Mouse (Mus musculus) midbrain, embryonic 14.5 days (tissue): Measurements from ENCODE around the gene AY358078. TPM values are rescaled to one million over a fixed set of nuclear protein-coding genes. Genes with fewer than 3 reads are reported as not detected.
"Not testable (repeated sequence)": the region's sequence is repeated elsewhere in the genome, so short reads cannot be mapped to it uniquely, and the experiment has no call there.

Experiments
- ATAC-seq: fragments of 200-750 bp; cut with Nextera tagmentation; 2 replicates; pipeline ENCODE4 v1.8.0; 2017; ENCODE audit warnings: moderate number of reproducible peaks, moderate library complexity; ENCODE audit not compliant: low FRiP score, low TSS enrichment
- DNase-seq: peaks from one replicate; pipeline ENCODE4 v3.0.0-alpha.2; 2015
- H3K27ac ChIP-seq: fragments of 300-500 bp; sonication (generic); replicated peaks from 2 replicates; pipeline ENCODE4 v1.5.1; 2014; ENCODE audit warnings: mild to moderate bottlenecking, low read depth, low read length, moderate library complexity
- H3K27me3 ChIP-seq: fragments of 300-500 bp; sonication (generic); 2 replicates; pipeline ENCODE4 v1.6.1; 2014; ENCODE audit warnings: low read length, control low read depth, mixed read lengths; ENCODE audit not compliant: control insufficient read depth, insufficient read depth
- H3K36me3 ChIP-seq: fragments of 300-500 bp; sonication (generic); 2 replicates; pipeline ENCODE4 v1.6.1; 2014; ENCODE audit warnings: low read length, control low read depth; ENCODE audit not compliant: control insufficient read depth, insufficient read depth
- H3K4me1 ChIP-seq: fragments of 300-500 bp; sonication (generic); 2 replicates; pipeline ENCODE4 v1.6.1; 2014; ENCODE audit warnings: mild to moderate bottlenecking, antibody characterized with exemption, low read length, control low read depth; ENCODE audit not compliant: control insufficient read depth, insufficient read depth
- H3K4me2 ChIP-seq: fragments of 300-500 bp; sonication (generic); 2 replicates; pipeline ENCODE4 v1.6.1; 2014; ENCODE audit warnings: mild to moderate bottlenecking, low read length, moderate library complexity
- H3K4me3 ChIP-seq: fragments of 300-500 bp; sonication (generic); replicated peaks from 2 replicates; pipeline ENCODE4 v1.5.1; 2014; ENCODE audit warnings: low read depth, low read length
- H3K9ac ChIP-seq: fragments of 300-500 bp; sonication (generic); replicated peaks from 2 replicates; pipeline ENCODE4 v1.6.1; 2014; ENCODE audit warnings: mild to moderate bottlenecking, low read length, moderate library complexity
- H3K9me3 ChIP-seq: fragments of 300-500 bp; sonication (generic); 2 replicates; pipeline ENCODE4 v1.6.1; 2016; ENCODE audit warnings: low read length, control low read depth, mixed read lengths; ENCODE audit not compliant: control insufficient read depth
- whole genome bisulfite sequencing: fragments of 180-500 bp; shearing (Covaris S2); extraction: QIAGEN DNeasy Blood & Tissue Kit; methylation state at CpG from one replicate; pipeline ENCODE4 v1.1.7; 2014; 5-methylcytosine and 5-hydroxymethylcytosine counted together
- polyA plus RNA-seq: library from polyadenylated mRNA; unstranded; fragments of >200 nt; fragmentation: Nextera tagmentation; extraction: Ambion mirVana; gene quantifications from 2 replicates; pipeline ENCODE4 v1.2.1, GENCODE M21; 2014

AY358078 gene
- not detected in 2 replicates for polyA plus RNA-seq

DNA sequence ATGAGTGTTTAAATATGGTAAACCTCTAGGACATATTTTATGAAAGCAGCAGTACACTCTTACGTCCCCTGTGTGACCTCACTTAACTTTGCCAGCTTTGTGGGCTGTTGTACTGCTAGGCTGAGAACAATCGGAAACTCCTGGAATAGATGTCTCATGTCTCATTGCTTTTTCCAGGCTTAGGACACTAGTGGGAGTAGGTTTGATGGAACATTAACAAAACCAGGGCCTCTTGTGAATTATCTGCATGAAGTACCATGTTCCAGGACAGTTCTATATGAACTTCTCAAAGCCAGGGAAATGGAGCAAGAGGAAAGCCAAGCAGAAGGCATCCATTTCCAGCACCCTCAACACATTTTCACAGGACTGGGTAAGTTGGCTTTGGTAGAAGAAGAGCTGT lies at the start of gene AY358078:
Gene AY358078, plus strand, starts transcription at position 301 of the 400 bp plus-strand sequence.
- Histone ChIP-seq H3K27me3 (no peaks in the 10 kb centered on the region), H3K4me2 (no peak within 1 kb of the TSS), H3K36me3 (no peaks in the 10 kb centered on the region), H3K4me1 (no peaks in the 10 kb centered on the region), H3K9me3 (no peaks in the 10 kb centered on the region), H3K4me3 (no peak within 1 kb of the TSS), H3K27ac (no peak within 1 kb of the TSS), H3K9ac (no peak within 1 kb of the TSS)
- DNase-seq (no peak), ATAC-seq (no peak)
- 91% methylated on average over 2 of the region's 2 CpGs for WGBS

DNA sequence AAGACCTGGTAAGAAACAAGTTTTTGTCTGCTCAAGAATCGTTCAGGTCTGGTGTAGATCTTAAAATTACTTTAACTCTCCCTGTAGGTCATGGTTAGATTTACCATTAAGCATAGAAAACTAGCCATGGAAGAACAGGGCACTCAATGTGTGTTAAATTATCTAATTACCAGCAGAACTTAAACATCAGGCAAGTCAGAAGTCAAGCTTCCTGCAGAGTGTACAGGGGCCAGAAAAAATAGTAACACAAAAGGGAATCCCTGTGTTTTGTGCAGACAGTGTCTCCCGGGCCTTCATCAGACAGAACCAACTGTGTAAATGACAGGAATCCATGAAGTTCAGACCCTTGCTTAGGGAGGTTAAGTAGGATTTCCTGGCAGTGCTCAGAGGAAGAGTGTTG lies 43.9 kb upstream of the AY358078 start:
- H3K9ac ChIP-seq, result no peak overlapping the region
- H3K36me3 ChIP-seq, result no peaks in the 10 kb centered on the region
- no peaks in the 10 kb centered on the region for H3K4me1 ChIP-seq
- ATAC-seq (no peak), DNase-seq (no peak)
- H3K9me3 ChIP-seq, result no peaks in the 10 kb centered on the region
- no peak overlapping the region for H3K4me2 ChIP-seq
- no peak overlapping the region for H3K27ac ChIP-seq
- no peaks in the 10 kb centered on the region for H3K27me3 ChIP-seq
- WGBS, result 74% methylated on average over 2 of the region's 2 CpGs
- H3K4me3 ChIP-seq, result no peak overlapping the region

- H3K4me1 ChIP-seq, H3K4me2 ChIP-seq, H3K27ac ChIP-seq, H3K4me3 ChIP-seq, ATAC-seq, H3K9ac ChIP-seq, H3K36me3 ChIP-seq, H3K27me3 ChIP-seq, H3K9me3 ChIP-seq: not testable (repeated sequence)
- DNase-seq, result peak; percentile 7
- 97% methylated on average over 1 of the region's 1 CpGs for WGBS
Observed at GRCm38 (mm10) chr14:51771378-51771777, 28.5 kb upstream of the AY358078 start.

DNA sequence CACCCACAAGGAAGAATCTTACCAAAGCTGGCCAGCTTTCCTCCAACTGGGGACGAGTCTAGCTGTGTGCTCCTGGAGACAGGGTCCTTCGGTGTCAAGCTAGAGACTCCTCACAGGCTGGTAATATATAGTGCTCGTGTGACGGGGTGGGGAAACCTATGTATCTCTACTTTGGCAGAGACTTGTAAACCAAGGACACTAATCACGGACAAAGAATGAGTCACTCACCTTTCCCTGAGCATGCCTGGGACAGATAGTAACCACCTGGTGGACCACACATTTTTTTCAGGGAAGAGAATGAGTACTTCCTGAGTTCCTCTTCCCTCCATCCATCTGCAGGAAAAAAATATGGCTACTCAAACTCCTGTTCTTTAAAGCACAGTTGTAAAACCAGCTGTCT lies 26.4 kb upstream of the AY358078 start, which contains the start of gene Ang4:
Gene Ang4, minus strand, starts transcription at position 101 of the 400 bp plus-strand sequence.
- H3K36me3 ChIP-seq, result no peaks in the 10 kb centered on the region
- H3K4me2 ChIP-seq, result no peak within 1 kb of the TSS
- no peaks in the 10 kb centered on the region for H3K9me3 ChIP-seq
- 88% methylated on average over 5 of the region's 5 CpGs for WGBS
- no peaks in the 10 kb centered on the region for H3K4me1 ChIP-seq
- ATAC-seq (no peak), DNase-seq (no peak)
- H3K27me3 ChIP-seq, result no peaks in the 10 kb centered on the region
- H3K27ac ChIP-seq, result no peak within 1 kb of the TSS
- no peak within 1 kb of the TSS for H3K4me3 ChIP-seq
- no peak within 1 kb of the TSS for H3K9ac ChIP-seq

DNA sequence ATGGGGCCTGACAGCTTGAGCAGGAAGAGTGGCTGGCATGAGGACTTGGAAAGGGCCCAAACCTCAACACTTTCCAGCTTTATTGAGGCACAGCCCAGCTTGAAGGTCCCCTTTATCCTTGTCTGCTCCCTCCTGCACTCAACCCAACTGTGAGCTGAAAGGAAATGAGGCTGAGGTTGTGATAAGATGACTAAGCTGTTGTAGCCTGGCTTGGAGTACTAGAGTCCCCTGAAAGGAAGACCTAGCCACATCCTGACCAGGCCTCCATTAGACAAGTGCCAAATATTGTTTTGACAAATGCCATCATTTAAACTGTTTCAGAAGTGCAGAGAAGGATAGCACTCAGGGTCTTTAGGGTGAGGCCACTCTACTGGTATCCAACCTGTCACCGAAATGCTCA lies 22.1 kb upstream of the AY358078 start:
- WGBS, result 84% methylated on average over 1 of the region's 1 CpGs
- DNase-seq, result no peak
- no peaks in the 10 kb centered on the region for H3K9me3 ChIP-seq
- no peak overlapping the region for H3K9ac ChIP-seq
- no peak overlapping the region for H3K4me3 ChIP-seq
- H3K27ac ChIP-seq, result no peak overlapping the region
- no peaks in the 10 kb centered on the region for H3K27me3 ChIP-seq
- no peaks in the 10 kb centered on the region for H3K4me1 ChIP-seq
- H3K36me3 ChIP-seq, result no peaks in the 10 kb centered on the region
- no peak overlapping the region for H3K4me2 ChIP-seq
- ATAC-seq, result no peak

GRCm38 (mm10) chr14:51778865-51779481 lies 20.9 kb upstream of the AY358078 start:
- Histone ChIP-seq H3K27ac (no peak overlapping the region), H3K27me3 (no peaks in the 10 kb centered on the region), H3K4me1 (no peaks in the 10 kb centered on the region), H3K4me2 (no peak overlapping the region), H3K4me3 (no peak overlapping the region), H3K9ac (no peak overlapping the region), H3K9me3 (no peaks in the 10 kb centered on the region), H3K36me3 (no peaks in the 10 kb centered on the region)
- no peak for ATAC-seq
- no peak for DNase-seq
- WGBS, result 86% methylated on average over 4 of the region's 4 CpGs

GRCm38 (mm10) chr14:51786335-51786734 lies 13.5 kb upstream of the AY358078 start:
- WGBS, result 71% methylated on average over 4 of the region's 4 CpGs
- no peak overlapping the region for H3K4me2 ChIP-seq
- DNase-seq (no peak), ATAC-seq (no peak)
- no peak overlapping the region for H3K9ac ChIP-seq
- no peak overlapping the region for H3K27ac ChIP-seq
- no peaks in the 10 kb centered on the region for H3K27me3 ChIP-seq
- no peaks in the 10 kb centered on the region for H3K4me1 ChIP-seq
- no peak overlapping the region for H3K4me3 ChIP-seq
- no peaks in the 10 kb centered on the region for H3K9me3 ChIP-seq
- H3K36me3 ChIP-seq, result no peaks in the 10 kb centered on the region

DNA sequence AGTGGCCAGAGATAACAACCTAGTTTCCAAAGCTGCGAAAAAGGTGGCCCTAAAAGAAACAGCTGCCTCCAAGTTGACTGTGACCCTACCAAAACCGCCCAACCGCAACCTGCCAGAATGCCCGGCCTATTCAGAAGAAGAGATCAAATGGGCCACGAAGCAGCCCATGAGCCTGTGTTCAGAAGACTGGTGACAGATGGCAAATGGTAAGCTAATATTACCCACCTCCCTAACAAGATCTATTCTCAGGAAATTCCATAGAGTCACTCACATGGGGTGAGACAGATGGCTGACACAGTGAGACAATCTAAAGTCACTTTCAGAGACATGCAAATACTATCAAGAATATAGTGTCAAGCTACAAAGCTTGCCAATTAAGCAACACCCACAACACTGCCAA lies 12.8 kb upstream of the AY358078 start:
- ATAC-seq (no peak), DNase-seq (no peak)
- Histone ChIP-seq H3K4me1 (no peaks in the 10 kb centered on the region), H3K27me3 (no peaks in the 10 kb centered on the region), H3K9ac (no peak overlapping the region), H3K4me2 (no peak overlapping the region), H3K27ac (no peak overlapping the region), H3K36me3 (no peaks in the 10 kb centered on the region), H3K9me3 (no peaks in the 10 kb centered on the region), H3K4me3 (no peak overlapping the region)
- WGBS, result 65% methylated on average over 5 of the region's 5 CpGs

DNA sequence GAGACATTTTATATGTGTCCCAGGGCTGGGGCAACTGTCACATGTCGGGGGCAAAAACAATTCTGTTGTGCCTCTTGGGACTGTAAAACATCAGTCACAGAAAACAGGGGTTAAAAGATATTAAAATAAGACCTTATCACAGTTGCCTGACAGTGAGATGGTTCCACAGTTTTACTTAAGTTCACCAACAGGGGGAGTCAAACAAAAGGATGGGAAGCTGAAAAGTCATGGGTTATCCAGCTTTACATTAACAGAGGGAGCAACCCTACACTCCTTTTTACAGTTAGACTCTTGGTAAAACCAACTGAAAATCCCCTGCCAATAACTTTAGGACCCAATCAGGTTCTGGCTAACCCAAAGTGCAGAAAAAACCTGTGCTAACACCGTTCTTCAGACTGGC lies 10.7 kb upstream of the AY358078 start:
- 85% methylated on average over 2 of the region's 2 CpGs for whole genome bisulfite sequencing
- Histone ChIP-seq H3K27ac (no peak overlapping the region), H3K27me3 (no peaks in the 10 kb centered on the region), H3K36me3 (no peaks in the 10 kb centered on the region), H3K4me1 (no peaks in the 10 kb centered on the region), H3K4me2 (no peak overlapping the region), H3K9ac (no peak overlapping the region), H3K4me3 (no peak overlapping the region), H3K9me3 (no peaks in the 10 kb centered on the region)
- ATAC-seq, result no peak
- DNase-seq, result no peak
